Mouse (Mus musculus) frontal cortex, adult (tissue): ENCODE measurements around the gene Tmod4.
A peak's percentile ranks its signal among the peaks of the same experiment; 100 is the strongest.
"Not testable (repeated sequence)": the region's sequence is repeated elsewhere in the genome, so short reads cannot be mapped to it uniquely, and the experiment has no call there.

ENCODE experiments used
- ATAC-seq: cut with Nextera tagmentation; 2 replicates; pipeline ENCODE4 v1.9.2; 2017; ENCODE audit warnings: mild to moderate bottlenecking, moderate library complexity, mixed read lengths; ENCODE audit not compliant: low TSS enrichment

Gene Tmod4

DNA sequence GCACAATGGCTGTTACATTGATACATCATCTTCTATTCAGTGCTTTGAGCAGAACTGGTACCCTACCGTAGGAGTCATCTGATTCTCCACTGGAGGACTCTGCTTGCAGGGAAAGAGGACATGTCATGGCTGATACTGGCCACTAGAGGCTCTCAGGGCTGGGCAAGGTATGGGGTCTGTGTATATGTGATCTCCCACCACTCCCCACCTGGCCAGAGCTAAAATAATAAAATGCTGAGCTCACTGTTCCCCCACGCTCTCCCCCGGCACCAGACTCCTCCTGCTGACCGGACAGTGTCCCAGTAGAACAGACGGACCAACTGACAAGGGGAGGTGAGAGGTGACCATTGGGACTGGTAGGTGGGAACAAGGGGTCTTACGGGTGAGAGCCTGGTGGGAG, at the start of gene Tmod4:
TSS of gene Tmod4 (plus strand) at position 231 of the 400 bp plus-strand sequence.
- ATAC-seq = 0 out of 2 replicates have a peak, but pooled peaks have one; percentile 42

DNA sequence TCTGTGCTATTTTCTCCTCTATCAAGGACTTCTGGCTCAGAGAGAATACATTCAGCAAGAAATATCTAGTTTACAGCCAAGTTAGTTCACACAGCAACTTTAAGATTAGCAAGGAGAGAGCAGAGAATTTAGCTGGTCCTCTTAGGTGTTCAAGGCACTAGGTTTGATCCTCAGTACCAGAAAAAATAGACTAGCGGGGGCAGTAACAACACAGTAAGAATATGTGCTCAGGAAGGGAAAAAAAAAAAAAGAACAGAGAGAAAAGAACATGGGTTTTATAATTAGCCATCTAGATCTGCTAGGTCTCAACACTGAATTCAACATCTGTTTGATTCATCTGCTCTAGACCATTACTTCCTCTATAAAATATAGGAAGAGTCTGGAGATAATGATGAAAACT, 36.2 kb upstream of the Tmod4 start:
- peak; percentile 93 for ATAC-seq

DNA sequence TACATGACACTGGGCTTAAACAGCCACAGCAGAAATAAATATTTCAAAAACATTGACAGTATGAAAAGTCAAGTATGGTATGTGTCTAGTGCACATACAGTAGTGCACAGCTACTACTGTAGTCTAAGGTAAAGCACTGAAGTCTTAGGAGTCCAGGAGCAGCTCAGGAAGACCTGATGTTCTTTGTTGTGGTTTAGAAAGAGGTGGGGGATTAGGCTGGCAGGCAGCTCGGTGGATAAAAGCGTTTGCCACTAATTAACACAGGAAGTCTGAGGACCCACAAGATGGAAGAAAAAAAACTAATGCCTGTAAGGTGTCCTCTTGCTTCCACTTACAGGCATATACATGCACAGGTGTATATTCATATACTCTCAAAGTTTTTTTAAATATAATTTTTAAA, 23.4 kb upstream of the Tmod4 start:
- no peak for ATAC-seq

DNA sequence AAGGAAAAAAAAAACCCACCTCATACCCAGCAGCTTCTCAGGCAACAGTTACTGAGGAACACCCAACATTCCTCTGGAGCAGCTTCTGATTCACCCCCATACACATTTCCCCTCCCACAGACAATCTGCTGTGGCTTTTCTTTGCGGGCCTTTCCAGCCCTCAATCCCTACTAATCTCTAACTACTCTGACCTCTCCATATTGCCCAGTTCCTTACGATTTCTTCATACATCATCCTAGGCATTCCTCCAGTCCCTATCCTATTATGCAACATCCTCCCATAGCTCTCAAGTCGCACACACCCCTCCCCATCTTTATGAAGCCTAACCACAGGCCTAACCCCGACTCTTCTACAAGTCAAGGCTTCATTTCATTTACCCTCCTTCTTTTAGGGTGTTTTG, 19.2 kb upstream of the Tmod4 start:
- ATAC-seq = peak; percentile 57

DNA sequence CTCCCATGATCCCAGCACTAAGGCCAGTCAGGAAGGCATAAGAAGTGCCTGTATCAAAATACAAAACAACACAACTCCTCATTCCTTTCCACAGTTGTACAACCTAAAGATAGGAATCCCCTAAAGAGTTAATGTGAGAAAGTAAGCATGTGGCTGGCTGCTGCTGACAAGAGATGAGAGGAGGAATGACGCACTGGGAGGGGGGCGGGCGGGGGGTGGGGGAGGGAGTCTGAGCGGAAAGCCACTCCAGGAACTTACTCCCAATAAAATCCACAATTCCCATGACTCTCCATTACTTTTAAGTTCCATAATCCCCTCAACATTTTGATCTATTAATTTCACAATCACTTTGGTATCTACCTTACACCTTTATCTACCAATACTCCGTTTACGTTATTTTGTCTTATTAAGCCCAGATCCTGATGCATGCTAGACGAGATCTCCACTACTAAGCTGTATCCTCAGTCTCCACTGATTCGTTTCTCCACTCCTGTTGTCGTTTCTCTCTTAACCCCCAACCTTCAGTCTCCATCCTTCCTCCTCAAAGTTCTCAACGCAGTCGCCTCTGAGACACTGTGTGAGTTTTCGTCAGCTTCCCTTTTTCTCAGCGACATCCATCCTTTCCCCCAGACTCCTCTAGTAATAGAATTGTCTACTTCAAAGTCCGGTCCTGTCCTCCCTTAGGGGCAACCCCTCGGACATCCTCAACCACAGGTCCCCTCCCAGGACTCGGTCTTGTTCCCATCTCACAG, 18.5 kb upstream of the Tmod4 start:
- ATAC-seq = peak; percentile 39; the same call in 1 of the 2 replicates

DNA sequence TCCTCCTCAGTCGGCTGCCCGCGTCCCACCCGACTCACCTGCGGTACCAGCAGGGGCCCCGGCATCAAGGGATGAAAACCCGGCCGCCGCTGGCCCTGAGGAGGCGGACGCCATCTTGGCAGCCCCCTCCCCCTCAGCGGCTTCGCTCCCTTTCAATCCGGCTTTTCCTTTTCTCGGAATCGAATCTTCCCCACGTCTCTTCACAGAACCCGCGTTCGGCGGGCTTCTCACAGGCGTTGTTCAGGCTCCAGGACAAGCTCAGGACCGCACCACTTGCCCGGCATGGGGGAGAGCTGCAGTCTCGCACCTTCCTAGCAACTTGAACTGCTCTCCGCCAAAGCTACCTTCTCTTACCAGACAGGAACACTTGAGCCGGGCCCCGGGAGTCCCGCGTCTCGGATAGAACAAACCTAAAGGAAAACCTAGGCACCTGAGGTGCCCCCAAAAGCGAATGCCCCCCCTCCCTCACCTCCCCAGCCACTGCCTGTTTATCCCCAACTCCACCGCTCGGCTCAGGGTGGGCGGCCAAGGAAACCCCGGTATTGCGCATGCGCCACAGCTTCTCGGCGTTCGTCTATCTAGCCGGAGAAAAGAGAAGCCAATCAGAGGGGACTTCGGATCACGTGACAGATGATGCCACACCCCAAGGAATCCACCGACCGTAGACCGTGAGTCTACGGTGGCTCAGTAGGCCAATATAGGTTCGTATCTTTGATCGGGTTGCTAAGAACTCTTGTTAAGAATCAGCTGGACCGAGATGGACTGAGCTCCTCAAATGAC, 17.7 kb upstream of the Tmod4 start, which contains the start of gene Pip5k1a:
TSS of gene Pip5k1a (minus strand) at position 593 of the 780 bp plus-strand sequence.
- peak; percentile 78 for ATAC-seq

DNA sequence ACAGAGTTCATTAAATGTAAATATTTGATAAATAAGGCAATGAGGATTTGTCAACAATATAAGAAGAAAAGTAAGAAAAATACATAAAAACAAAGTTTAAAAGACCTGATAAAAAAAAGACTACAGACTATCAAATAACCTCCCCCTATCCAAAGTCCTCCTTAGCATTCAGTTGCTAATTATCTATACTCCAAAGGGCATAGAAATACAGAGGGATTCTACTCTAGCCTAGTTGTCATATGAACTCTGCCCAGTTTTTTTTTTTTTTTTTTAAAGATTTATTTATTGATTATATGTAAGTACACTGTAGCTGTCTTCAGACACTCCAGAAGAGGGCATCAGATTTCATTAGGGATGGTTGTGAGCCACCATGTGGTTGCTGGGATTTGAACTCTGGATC, 17.0 kb upstream of the Tmod4 start:
- not testable (repeated sequence) for ATAC-seq

DNA sequence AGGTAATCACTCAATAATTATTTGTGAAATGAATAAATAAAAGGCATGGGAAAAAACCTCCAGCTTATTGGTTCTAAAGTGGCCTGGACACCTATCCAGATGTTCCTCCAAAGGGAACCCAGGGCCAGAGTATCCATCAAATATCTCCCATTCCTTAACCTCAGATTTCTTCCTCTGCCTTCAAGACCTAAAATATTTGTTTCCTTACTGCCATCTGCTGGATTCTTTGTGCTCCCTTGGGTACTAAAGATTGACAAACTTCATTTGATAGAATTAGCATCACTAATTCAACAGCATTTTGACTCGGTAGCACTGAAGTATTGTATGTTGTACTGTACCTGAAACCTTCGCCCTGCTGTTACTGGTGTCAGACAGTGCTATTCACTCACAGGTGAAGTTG, 16.4 kb upstream of the Tmod4 start:
- ATAC-seq = no peak

DNA sequence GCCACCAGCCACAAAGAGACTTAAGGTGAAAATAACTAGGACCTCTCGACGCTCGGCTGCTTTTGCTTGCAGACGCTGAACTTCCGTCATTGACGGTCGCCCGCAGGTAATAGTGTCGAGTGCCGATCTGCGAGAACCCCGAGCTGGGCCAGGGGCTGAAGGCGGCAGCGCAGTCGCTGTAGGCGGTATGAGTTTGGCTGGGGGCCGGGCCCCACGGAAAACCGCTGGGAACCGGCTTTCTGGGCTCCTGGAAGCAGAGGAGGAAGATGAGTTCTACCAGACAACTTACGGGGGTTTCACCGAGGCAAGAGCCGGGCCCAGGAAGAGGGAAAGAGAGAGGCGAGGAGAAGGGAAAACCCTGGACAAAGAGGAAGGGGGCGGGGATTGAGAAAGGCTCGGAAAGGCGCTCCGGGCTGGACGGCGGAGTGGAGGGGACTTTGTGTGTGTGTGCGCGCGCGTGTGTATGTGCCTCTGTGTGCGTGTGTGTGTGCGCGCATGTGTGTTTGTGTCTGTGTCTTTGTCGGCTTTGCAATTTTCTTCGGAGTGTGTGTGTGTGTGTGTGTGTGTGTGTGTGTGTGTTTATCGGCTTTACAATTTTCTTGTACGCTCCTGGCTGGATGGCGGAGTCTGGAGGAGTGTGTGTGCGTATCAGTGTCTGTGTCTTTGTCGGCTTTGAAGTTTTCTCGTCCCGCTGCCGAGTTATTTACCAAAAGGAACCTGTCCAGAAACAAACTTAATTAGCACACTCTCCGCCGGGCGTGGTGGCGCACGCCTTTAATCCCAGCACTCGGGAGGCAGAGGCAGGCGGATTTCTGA, 13.2 kb upstream of the Tmod4 start, which contains the start of gene Vps72:
TSS of gene Vps72 (plus strand) at position 112 of the 816 bp plus-strand sequence.
- ATAC-seq = peak; percentile 82

DNA sequence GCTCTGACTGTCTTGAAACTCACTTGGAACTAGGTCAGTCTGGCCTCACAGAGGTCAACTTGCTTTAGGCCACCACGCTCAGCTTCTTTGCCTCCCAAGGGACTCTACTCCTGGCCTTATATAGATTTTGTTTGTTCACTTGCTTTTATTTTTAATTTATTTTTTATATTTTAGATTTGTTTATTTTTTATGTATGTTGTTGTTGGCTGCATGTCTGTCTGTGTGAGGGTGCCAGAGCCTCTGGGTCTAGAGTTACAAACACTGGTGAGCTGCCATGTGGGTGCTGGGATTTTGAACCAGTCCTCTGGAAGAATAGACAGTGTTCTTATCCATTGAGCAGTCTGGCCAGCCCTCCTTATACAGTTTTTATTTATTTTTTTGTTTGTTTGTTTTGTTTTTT, 11.5 kb upstream of the Tmod4 start:
- no peak for ATAC-seq

DNA sequence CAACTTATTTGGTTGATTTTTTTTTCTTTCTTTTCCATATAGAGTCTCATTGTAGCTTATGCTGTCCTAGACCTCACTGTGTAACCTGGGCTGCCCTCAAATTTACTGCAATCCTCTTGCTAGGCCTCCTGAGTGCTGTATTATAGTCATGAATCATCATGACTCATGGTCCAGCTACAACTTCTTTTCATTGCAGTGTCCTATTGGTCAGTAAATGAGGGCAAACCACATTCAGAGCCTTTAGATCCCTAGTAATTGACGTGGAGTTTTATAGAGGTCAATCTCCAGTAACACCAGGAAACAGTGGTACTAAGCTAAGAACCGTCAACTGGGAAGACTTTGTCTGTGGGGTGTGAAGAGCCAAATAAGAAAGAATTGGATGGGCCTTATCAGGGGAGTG, 6.5 kb upstream of the Tmod4 start:
- no peak for ATAC-seq

DNA sequence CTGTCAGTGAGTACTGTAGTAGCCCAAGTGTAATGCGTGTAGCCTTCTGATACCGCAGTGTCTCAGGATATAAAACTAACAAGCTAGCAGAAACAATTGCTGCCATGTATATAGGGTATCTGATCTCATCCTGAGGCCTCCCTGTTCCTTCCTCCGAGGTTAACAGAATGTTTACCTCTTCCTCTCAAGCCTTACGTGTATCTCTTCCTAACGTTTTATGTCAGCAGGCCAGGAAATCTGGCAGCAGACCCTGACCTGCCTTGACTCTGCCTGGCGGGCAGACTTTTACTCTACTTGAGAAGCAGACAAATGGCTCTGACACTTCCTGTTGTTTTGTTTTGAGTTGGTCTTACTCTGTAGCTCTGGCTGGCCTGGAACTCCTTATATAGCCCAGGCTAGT, 2.7 kb upstream of the Tmod4 start:
- no peak for ATAC-seq

DNA sequence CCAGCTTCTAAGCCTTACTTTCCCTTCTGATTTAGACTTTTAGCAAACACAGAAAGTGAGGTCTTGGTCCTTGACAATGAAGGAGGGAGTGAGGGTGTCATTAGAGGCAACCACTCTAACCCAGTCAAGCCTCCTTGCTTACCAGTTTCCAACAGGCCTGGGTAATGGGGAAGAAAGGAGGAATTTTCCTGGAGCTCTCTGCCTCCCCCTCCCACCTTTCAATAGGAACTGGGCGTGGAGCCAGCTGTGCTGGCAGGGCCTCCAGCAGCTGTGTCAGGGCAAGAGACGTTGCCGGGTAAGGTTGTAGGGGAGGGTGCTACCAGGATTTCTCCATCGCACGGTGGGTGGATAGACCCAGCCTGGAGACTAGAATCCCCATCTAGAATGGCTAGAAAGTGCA, 696 bp downstream of the Tmod4 start:
- ATAC-seq = peak; percentile 45

DNA sequence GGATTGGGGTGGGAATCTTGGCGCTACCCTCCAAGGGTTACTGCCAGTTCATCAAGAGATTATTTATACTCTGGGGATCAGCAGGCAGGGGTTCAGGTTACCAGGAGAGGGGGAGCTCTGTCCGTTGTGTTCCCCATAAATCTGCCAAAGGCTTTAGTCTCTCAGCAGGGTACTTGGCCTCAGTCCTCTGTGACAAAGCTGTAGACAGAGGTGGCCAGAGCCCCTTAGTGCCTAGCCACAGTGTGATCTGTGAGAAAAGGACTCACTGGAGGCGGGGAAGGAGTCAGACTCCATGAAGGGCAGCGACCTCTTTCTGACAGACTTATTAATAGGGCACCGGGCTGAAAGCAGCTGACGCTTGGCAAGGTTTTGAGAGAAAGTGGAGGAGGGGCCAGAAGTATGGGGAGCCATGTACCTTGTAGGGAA, 5.0 kb downstream of the Tmod4 start:
- no peak for ATAC-seq

DNA sequence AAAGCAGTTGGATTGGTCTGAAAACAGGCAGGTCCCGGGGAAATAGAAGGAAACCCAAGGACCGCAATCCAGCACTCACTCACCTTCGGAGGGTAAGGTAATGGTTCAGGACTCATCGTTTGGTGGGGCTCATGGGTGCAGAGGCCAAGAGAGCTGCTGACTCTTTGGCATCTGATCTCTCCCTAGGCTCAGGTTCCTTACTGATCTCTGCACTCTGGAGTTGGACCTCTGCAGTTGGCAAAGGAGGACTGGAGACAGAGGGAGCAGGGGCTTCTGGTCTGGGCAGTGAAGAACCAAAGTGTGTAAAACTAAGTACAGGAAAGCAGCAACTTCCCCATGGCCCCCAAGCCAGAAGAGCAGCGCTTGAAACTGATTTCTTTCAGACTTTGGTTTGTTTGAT, 5.8 kb downstream of the Tmod4 start:
- no peak for ATAC-seq

DNA sequence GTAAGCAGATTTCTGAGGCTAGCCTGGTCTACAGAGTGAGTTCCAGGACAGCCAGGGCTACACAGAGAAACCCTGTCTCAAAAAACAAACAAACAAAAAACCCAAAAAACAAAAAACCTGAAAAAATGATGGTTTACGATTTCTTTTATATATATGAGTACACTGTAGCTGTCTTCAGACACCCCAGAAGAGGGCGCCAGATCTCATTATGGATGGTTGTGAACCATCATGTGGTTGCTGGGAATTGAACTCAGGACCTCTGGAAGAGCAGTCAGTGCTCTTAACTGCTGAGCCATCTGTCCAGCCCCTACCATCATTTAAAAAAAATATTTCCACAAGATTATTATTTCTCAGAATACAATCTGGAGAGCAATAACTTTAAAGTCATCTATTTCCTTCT, 8.1 kb downstream of the Tmod4 start:
- not testable (repeated sequence) for ATAC-seq

DNA sequence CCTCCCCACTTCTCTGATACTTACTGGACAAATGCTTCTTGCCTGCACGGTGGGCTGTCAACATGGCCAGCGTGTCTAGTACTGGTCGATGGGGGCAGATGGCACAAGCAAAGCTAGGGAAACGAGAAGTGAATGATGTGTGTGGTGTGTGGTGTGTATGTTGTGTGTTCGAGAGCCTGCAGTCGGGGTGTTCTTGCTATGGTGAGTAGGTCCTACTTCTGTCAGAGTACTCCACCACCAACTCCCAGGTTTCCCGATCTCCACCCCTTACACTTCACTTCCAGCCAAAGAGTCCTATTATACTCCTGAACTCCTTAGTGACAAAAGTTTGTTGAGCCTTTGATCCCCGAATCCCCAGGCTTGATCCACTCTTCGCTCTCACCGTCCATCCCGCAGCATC, 8.9 kb downstream of the Tmod4 start:
- ATAC-seq = 0 out of 2 replicates have a peak, but pooled peaks have one; percentile 6

DNA sequence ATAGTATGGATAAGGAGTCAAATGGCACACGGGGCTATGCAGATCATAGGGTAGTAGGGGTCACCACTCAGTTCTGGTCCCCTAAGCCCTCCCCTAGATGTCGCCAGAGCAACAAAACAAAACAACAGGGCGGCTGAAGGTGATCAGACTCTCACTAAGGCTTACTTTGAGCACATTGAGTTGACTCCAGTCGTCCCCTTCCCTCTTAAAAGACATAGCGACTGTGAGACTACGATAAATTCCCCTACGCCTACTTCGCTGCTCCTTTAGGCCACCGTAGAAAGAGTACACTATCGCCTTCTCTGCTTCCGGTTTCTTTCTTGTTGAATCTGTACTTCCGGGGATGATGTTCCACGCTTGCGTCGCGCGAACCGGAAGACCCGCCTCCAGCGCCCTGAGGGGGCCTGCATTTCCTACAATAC, 9.4 kb downstream of the Tmod4 start, which contains the start of the genes Scnm1 and Lysmd1:
TSS of gene Scnm1 (minus strand) at position 332 of the 422 bp plus-strand sequence.
TSS of gene Lysmd1 (plus strand) at position 409 of the 422 bp plus-strand sequence.
- peak; percentile 93 for ATAC-seq

DNA sequence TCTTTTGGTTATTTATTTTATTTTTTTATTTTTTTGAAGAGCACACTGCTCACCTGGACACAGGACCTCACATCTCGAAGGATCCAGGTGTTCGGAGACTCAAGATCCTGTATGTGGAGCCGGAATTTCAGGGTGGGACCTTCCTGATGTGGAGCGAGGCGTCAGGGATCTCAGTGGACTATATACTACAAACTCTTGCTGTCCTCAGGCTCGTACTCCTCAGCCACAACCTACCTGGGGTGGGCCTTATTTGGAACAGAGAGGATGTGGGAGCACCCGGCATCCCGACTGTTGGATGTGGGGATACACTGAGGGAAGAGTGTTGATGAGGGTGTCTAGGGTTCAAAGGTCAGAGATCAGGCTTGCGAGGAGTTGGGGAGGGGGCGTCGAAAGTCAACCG, 9.9 kb downstream of the Tmod4 start:
- 0 out of 2 replicates have a peak, but pooled peaks have one; percentile 11 for ATAC-seq

DNA sequence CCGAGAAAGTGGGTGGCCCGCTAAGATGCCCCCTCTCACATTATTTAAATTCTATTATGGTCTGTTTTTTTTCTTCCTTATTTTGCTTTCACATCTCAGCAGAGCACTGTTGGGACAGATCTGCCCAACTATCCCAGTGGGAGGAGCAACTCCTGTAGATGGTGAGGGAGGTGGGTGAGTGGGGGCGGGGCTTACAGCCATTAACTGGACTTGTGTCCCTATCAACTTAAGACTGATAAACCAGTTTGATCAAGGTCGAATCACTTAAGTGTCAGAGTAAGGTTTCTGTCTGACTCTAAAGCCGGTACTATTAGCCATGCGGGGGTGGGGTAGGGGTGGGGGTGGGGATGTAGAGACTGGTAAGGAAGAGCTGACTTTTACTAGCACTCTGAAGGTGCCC, 10.7 kb downstream of the Tmod4 start:
- ATAC-seq = no peak

DNA sequence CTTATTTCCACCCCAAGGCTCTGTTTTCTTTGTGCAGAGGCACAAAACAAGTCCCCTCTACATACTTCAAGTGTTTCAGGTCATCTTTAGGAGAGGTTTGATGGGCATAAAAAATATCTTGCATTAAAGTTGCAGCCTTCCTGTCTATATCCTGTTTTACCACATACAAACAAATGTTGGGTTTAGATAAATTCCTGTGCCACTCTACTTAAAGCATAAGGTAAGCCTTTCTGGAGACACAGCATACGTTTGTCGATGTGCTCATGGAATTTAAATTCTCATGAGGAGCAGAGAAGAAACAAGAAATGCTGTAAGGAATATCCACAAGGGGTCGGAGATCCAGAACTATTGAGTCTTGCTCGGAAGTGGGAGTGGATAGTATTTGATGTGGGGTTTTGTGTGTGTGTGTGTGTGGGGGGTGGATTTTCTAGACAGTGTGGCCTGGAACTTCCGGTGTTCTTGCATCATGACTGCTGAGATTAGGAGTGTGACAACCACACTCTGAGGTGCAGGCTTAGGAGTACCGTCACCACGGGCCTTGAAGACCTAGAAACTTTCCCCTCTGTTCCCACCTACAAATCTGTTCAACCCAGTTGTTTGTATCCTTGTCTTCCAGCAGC, 11.3 kb downstream of the Tmod4 start:
- ATAC-seq = no peak
